Mouse (Mus musculus) adrenal gland, postnatal 10 days (tissue): ENCODE data around the gene Scp2d1. TPM values are rescaled to one million over a fixed set of nuclear protein-coding genes. Genes with fewer than 3 reads are reported as not detected.
"Not testable (repeated sequence)": the region's sequence is repeated elsewhere in the genome, so short reads cannot be mapped to it uniquely, and the experiment has no call there.

Experiments used
- DNase-seq: peaks from one replicate; pipeline ENCODE4 v3.0.0; 2021; ENCODE audit warnings: mixed read lengths
- long read RNA-seq, 2 experiments: library from polyadenylated mRNA; stranded (forward); transcript quantifications; one replicate each; pipeline ENCODE4 v2.0.0; 2021
- total RNA-seq, 2 experiments: library from RNA; stranded (reverse); gene quantifications; 2 replicates each; pipeline ENCODE4 v1.2.3; 2021

Gene Scp2d1
- total RNA-seq, result not detected
- long read RNA-seq, experiment 1, result 0 reads
- long read RNA-seq, experiment 2, result 0 reads

DNA sequence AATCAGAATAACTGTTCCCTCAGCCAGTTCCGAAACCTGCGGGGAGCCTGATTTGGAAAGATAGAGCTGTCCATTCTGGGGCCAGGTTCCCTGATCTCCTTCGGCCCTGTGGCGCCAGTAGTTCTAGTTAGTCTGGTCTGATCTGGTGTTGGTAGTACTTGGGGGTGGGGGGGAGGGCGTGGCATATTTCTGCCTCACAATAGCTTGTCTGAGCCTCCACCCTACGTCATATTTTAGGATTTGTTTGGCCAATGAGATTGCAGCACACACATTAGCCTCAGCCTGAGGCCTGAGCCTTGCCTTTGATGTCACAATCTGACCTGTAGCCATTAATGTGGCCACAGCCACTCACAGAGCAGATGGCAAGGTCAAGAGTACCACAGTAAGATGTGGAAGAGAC, at the start of gene Scp2d1:
TSS of gene Scp2d1 (plus strand) at position 301 of the 400 bp plus-strand sequence.
- not testable (repeated sequence) for DNase-seq

DNA sequence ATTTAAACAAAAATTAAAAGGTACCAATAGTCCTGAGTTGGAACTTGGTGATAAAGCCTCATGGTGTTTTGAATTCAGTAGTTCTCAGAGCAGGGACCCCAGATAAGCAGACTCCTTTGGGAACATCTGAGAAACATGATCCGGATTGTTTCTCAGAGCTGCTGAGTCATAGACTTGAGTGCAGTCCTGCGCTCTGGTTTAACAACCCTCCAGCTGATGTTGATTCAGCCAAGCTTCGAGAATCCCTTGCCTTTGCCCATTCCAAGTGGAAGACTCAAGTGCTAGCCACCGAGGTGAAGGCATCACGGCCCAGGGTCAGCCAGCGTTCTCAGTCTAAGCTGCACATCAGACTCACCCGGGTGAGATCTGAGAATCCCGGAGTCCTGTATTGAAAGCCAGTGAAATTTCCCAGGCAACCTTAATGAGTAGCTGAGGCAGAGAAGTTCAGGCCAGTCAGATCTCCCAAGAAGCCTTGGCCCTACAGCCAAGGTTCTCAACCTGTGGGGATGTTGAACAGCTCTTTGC, 48.8 kb upstream of the Scp2d1 start:
- no peak for DNase-seq

DNA sequence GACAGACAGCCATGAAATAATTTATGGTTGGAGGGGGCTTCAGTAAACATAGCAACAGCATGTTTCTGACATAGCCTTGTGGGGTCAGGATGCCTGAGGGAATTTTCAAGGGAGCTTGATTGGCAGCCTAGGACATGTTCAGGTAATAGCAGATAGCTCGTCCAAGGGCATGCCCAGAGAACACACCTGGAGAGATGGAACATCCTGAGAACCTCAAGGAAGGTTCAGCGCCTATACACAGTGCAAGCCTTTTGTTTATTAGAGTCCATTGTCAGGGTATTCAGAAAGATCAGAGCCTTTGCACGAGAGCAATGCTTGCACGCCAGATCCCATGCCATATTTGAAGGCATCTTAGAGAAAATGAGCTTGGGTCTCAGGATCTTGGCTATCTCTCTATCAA, 47.8 kb upstream of the Scp2d1 start:
- no peak for DNase-seq

DNA sequence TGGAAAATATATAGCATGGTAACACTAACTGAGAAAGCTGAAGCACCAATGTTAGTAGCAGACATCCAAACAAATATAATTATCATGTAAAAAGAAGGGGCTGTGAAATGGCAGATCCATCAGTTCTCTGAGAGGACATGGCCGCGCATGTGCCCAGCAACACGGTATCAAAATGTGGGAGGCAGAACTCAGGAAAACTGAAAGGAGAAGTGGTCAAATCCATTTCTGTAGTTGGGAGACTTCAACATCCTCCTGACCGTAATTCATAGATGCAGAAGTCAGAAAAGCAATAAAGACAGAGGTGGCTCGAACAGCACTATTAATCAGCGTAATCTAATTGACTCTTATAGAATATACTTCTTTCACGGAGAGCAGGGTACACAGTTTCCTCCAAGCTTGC, 44.2 kb upstream of the Scp2d1 start:
- no peak for DNase-seq

DNA sequence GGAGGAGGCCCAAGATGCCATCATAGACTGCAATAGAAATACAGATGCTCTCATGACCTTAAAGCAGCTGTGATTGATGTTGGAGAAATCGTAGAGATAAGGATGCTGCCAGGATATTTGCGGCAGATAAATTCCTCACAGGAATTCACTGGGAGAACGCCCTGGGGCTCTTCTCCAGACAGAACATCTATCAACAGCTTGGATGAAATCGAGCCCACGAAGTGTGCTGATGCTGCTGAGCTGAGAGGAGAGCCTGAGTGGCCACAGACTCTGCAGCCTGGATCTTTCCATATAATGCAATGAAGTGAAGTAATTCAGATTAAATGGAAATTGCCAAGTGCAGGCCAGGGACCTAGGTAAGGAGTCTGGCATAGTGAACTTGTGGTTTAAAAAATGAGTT, 42.7 kb upstream of the Scp2d1 start:
- peak; percentile 14 for DNase-seq

DNA sequence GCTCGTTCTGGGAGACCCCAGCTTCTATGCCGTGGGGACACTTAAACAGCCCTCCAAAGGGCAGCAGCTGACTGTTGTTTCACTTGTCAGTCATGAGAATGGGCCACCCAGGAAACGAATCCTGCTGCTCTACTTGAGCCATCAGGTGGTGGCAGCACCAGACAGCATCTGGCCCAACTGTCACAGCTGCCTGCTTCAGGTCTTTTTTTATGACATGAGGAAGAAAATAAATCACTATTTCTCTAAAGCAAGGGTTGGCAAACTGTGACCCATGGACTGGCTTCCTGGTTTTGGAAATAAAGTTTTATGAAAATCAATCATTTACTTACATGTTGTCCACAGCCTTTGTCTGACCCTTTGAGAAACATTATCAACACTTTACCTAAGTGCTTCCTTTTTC, 41.6 kb upstream of the Scp2d1 start:
- no peak for DNase-seq

DNA sequence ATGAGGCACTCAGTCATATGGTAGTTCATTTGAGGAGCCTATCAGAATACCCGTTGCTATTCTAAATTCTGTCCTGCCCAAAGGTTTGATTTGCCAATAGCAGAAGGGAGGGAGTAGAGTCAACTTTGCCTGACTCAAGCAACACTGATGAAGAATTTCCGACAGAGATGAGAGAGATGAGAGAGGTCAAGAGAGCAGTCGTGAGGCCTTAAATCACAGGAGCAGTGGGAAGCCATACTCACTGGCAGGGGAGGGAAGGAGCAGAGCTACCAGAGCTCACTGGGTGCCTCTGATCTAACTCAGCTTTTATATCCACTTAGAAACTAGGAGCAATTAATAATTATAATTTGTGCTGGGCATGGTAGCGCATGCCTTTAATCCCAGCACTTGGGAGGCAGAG, 41.0 kb upstream of the Scp2d1 start:
- DNase-seq, result no peak

DNA sequence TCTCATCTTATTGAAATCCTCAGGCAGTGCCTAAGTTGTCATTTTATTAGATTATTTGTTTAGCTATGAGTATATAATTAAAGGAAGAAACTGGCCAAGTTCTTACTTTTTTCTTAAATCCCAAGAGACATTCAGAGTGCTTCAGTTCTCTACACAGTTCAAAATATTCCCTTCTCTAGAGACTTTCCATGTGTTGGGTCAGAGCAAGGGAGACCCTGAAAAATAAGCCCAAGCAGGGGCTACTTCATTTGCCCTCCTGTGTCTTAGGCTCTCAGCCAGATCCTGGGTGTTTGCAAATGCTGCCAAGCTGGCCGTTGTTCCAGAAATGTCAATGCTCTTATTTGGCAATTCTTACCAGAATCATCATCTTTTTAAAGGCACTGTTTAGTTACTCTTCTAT, 40.3 kb upstream of the Scp2d1 start:
- DNase-seq, result no peak

DNA sequence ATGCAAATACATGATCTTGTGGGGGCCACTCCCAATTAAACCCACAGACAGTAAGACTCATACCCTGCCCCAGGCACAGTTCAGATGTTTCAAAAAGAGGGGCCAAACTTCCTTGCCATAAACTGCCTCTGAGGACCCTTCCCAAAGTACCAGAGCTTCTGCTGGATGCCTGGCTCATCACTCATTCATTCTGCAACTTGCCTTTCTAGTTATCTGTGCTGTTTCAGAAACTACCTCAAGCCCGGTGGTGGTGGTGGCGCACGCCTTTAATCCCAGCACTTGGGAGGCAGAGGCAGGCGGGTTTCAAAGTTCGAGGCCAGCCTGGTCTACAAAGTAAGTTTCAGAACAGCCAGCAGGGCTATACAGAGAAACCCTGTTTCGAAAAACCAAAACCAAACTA, 39.6 kb upstream of the Scp2d1 start:
- DNase-seq, result no peak

DNA sequence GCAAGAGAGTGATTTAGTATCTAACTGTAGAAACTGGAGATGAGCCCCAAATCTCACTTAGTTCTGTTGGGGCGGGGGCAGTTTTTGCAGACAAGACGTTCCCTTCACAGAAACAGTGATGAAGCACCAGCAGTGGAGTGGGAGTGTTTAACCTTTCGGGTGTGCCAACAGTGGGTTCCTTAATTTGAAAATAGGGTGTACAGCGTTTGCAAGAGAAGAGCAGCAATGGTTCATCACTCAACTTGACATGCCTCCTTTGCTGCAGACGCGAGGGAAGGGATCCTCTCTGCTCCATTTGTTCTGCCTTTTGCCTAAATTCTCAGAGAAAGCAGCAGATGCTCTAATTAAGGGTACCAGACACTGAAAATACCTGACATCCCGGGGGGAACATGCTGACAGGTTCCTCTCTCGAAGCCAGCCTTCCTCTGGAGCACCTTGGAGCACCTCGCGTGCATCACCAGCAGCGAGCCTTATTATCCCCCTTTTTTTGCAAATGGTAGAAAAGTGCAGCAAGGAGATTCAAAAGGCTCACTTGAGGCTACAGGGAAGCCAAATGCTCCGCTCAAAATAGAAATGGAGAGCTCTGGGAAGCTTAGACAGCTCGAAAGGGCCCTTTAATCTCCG, 31.7 kb upstream of the Scp2d1 start:
- no peak for DNase-seq

DNA sequence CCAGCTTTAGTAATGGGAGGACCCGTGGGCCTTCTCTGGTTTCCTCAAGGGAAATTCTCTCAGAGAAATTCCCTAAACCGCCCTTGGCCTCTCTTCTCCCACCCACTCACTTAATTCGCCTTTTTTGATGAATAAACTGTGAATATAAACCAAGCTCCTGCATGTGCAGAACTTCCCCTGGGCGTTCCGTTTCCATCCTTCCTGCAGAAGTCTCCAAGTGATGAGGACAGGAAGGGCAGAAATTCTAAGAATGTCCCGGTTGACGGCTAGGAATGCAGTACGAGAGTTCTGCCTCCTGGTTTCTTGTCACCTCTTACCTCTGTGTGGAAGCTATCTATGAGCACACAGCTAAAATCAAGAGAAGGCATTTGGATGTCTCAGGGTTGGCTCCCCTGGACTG, 25.9 kb upstream of the Scp2d1 start:
- no peak for DNase-seq

DNA sequence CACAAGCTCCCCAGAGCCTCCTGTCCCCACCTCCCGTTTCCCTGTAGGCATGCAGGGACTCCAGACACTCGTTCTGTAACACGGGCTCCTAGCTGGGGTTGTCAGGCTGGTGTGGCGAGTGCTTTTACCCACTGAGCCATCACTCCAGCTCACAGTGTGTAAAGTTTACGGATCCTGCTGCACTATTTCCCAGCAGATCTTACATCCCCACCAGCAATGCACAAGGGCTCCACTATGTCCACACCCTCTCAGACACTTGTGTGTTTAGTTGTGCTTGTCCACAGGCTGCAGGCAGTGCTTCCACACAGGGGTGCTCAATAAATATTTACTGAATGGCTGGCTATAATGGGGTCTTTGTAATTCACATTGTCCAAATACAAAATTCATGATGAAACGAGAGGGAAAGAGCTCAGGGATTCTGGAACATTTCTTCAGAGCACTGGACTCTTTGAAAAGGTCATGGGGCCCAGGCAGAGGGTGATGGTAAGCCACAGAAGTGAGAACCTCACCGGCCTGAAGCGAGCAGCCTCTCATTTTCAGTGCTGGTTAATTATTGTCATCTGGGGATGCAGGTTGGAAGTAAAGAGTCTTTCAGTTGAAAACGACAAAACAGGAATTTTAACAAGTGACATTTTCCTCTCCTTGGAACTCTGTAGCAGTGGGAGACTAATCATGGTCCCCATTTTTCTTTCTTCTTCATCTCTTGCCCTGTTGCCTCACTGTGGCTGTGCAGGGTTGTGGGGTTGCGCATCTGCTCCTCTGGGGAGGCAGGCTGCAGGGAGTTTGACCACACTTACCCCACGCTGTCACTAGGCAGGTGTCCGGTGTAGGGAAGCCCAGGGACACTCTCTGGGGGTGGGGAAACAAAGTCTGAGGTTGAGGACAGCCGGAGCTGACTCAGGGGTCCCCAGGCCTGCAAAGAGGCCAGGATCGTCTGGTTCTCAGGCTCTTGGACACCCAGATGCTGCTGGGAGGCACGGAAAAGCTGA, 15.4 kb upstream of the Scp2d1 start:
- DNase-seq, result no peak

DNA sequence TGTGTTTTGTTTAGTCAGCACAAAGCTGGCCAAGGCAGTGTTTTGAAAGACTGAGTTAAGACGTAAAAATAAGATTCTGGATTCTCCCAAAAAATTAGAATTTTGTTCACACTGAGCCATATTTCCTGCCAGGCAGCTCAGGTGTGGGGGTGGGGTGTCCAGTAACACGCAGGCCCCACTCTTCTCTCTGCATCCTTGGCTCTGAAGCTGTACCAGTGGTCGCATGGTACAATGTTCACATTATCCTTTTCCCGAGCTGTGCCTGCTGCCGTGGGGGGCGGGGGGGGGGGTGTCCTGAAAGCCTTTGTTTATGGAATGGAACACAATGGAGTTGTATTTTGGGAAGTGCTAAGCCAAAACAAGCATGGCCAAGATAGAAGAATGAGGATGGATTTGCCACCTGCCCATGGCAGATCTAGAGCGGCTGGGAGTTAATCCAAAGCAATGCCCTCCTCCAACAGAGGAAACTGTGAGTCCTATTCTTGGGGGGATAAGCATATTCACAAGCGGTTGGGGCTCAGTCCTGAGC, 5.1 kb downstream of the Scp2d1 start:
- no peak for DNase-seq

DNA sequence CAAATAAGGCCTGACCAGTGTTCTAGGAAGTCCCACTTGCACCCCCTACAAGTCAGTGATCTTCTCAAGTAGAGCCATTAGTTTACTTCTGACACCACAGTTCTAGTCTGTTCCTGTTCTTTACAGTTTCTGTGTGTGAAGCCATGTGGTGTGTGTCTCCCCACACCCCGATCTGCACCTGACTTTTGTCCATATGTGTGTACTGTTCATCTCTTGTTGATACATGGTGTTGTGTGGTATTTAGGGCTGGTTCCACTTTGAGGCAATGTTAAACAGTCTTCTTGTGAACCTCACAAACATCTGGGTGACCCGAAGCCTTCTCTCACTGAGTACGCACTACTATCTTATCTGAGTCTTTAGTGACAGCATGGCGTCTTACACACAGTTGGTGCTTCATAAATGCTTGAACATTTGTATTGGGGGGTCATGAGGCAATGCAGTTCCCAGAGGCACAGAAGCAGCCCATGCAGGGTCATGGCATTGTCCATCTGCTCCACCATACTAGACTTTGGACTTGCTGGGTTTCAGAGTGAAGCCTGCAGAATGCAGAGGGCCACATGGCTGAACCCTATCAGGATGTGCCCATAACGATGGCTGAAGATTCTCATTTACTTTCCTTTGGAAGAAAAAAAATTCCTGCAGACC, 13.3 kb downstream of the Scp2d1 start:
- no peak for DNase-seq

DNA sequence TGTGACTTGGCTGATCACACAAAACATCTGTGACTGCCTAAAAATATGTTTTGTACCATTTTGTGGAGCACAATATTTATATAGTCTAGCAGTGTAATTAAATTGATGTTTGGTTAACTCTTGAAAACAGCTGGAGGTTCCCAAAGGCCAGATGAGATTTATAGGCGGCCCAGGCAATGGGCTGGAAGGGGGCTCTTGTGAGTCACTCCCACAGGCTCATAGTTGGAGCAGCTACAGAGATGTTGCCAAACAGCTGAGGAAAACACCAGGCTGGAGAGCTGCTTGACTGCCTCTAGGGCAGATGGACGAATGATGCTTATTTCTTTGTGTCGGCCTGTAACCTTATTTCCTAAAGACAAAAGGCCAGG, 13.8 kb downstream of the Scp2d1 start:
- DNase-seq, result no peak

DNA sequence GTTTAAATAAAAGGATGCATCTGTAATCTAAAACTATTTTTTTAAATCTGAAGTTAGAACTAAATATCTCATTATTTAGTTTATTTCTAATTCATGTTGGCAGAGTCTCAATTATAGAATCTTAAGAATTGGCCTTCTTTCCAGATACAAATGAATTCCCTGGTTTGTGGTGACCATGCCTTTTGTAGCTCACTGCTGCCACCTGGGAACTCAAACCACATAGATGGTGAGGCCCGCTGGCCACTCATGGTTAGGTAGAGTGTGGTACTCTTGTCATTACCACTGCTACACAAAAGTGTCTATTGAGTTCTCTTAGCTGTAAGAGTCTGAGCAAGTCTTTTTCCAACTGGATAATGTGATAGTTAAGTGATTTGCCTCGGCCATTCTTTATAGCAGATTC, 45.4 kb downstream of the Scp2d1 start:
- DNase-seq, result peak; percentile 47

Other genes with a start within 250 kb of the Scp2d1 start
- gene Smim26, start 229.6 kb upstream of the Scp2d1 start, total RNA-seq, result 10 to 100 TPM; 56.0 to 56.6 TPM
- gene Dtd1, start 223.8 kb upstream of the Scp2d1 start, total RNA-seq, result 10 to 100 TPM; 17.9 to 22.6 TPM